Mouse (Mus musculus): ENCODE results near the gene Ccna2.
A peak's percentile ranks its signal among the peaks of the same experiment; 100 is the strongest.

Ccna2 gene

DNA sequence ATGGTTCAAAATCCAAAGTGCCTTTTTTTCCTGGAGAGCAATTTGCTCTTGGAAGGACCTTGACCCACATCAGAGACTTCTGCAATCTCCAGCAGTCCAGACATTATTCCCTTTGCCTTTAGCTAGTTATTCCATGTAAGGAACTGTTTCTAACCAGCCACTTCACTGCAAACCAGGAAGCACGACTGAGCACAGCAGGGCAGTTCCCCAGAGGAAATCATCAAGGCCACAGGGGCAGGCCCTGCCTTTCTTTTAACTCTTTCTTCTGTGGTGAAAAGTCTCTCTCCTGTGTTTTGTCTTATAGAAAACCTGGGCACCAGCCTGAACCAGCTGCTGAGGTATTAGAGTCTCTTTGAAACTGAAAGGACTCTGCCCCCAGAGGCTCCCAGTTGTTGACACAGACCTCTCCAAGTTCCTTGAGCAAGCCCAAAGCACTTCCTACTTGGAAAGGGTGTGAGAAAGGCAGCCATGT lies 38.7 kb downstream of the Ccna2 start:
- no peak for DNase-seq (ENCODE audit: low spot score in 2 of 2)

DNA sequence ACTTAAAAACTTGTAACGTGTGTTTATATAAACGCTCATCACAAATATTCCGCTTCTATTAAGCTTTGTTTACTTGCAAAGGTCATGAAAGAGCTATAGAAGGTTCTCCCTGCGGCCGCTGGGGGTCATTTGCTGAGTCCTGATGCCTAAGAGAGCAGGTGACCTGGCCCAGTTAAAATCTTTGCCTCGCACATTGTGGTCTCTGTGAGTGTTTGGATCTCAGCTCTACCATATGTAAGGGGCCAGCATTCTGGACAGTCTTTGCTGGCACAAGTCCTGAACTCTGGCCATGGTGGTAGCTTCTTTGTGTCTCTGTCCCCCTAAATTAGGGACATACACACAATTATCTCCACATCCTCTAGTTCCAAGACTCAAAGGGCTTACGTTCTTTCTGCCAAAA lies 39.2 kb downstream of the Ccna2 start:
- no peak for DNase-seq (ENCODE audit: low spot score in 2 of 2)

DNA sequence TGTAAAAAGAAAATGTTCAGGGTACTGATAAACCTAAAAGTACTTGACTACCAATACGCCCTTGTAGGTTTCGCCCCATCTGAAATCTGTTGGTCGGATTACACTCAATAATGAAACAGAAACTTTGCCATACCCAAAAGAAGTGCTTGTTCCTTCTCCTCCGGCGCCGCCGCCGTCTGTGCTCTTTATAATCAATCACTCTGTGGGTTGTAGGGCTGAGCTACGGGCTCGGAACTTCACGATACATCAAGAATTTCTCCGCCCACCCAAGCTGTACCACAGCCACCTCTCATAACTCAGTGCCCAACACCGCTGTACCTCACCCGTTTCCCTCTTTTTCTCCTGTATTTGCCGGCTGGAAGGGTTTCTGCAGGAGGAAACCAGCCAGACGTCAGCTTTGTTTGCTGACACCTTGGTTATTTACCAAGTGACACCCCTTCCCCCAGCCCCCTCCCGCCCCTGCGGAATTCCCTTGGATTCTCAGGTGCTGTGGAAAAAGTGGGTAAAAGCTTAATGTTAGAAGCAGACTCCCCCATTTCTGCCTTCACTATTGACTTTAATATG lies 39.9 kb downstream of the Ccna2 start:
- DNase-seq (ENCODE audit: low spot score in 2 of 2): no peak

DNA sequence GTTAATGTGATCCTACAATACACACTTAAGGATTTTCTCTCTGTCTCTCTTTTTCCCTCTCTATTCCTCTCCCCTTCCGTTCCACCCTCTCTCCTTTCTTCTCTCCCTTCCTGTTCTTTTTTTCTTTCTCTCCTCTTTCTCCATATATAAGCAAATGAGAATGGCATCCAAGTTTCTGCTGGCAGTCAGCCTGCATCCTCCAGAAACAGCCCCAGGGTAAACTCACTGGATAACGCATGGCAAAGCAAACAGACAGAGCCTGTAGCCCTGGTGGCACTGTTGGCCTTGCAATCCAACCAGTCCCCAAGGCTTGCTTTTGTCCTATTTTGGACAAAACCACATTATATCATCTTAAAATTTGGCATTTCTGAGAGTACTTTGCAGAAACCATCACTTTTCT lies 40.7 kb downstream of the Ccna2 start:
- no peak for DNase-seq (ENCODE audit: low spot score in 2 of 2)

DNA sequence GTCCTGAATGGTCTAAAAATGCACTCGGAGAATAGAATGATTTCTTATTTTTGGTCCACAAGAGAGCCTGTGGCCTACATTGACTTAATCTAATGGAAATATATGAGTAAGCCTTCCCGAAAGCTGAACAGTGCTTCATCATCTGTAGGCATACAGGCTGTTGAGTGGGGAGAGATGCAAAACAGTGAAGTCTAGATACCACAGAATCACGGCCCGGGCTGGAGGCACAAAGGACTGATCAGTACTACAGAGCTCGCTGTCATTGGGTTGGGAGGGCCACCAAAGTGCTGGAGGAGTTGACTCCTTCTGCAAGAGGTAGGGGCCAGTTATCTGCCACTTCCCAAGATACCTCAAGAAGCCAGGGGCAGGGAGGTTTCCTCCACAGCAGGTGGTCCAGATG lies 41.2 kb downstream of the Ccna2 start:
- DNase-seq (ENCODE audit: low spot score in 2 of 2): no peak

DNA sequence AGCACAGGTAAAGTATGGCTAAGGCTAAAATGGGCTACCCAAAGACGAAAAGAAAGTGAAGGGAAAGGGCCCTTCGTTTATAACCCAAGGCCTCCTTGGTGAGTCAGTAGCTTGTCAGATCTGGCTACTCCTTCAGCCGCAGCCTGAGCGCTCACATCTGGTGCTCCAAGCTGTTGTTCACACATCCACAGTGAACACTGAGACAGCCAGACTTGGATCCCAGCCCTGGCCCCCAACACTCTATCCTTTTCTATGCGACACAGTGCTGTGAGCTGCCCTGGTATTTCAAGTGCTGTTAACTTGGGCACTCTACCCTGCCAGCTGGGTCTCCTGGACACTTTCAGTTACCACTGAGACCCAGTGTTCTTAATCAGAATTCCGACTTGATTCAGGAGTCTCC lies 41.6 kb downstream of the Ccna2 start:
- DNase-seq (ENCODE audit: low spot score in 2 of 2): no peak

DNA sequence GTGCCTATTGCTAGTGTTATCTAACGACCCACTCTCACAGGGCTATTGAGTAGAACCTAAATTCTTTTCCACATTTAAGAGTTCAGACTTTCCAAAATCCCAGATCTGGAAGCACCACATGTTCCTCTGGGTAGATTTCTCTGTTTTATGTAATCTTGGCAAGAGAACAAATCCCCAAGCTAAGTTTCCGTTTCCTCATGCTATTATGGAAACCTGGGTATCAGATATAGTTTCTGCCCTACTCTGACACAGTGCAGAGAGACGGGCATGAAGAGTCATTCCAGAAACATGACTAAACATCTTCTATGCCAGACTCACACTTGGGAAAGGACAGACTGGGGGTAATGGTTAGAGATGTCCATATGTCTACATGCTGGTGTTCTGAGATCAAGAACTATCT lies 47.5 kb downstream of the Ccna2 start:
- DNase-seq (ENCODE audit: low spot score in 2 of 2): no peak

DNA sequence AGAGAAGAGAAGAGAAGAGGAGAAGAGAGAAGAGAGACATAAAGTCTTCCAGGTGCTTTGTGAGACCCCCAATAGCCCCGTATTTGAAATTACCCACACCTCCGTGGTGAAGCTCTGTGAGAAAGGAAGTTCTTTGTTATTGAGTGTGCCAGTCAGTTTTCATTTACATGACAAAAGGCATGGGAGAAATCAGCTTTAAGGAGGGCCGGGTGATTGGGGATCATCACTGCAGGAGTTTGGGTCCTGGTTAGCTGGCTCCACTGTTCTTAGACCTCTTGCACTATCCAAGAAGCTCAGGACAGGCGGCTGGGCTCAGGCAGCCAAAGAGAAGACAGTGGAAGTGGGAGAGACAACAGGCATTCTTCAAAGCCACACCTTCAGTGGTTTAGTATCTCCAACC lies 49.8 kb downstream of the Ccna2 start:
- DNase-seq (ENCODE audit: low spot score in 2 of 2): no peak

DNA sequence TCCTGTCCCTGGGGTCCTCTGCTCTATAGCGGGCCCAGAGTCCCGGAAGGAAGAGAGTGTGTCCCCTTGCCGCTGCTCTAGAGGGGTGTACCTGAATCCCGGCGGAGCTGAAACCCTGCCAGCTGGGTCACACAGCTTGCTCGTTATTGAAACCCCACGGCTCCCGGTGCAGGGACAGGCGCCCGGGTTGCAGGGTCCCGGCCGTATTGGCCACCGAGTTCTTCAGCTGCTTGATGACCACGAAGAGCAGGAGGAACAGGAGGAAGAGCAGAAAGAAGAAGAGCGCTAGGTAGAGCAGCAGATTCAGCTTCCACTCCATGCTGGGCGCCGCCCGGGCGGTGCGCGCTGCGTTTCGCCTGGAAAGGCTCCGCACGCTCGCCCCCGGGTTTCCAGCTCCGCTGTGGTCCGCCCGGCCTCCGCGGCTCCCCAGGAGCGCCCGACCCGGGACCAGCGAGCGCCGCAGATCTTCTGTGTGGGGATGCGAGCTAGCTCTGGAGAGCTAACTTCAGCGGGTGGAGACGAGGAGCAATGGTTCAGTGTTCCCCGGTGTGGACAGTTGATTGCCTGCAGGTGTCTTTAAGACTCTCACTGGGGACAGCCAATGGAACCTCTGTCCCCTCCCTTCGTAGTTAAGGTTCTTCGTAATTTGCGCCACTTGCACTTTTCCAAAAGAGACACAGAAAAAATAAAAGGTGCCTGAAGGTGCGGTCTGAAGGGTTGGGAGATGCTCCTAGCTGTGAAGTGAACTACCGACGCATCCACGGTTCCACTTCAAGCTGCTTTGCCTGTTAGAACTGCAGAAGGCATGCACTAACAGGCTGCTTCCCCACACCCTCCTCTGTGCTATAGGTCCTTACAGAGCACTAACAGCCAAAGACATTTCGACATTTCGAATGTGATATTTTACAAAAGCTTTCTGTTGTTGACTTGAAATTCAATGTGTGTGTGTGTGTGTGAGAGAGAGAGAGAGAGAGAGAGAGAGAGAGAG lies 50.6 kb downstream of the Ccna2 start, which contains the start of gene Gm11549:
TSS of gene Gm11549 (minus strand) at position 741 of the 988 bp plus-strand sequence.
- DNase-seq (ENCODE audit: low spot score in 2 of 2): peak in 1 of 2 experiments; percentile 14

DNA sequence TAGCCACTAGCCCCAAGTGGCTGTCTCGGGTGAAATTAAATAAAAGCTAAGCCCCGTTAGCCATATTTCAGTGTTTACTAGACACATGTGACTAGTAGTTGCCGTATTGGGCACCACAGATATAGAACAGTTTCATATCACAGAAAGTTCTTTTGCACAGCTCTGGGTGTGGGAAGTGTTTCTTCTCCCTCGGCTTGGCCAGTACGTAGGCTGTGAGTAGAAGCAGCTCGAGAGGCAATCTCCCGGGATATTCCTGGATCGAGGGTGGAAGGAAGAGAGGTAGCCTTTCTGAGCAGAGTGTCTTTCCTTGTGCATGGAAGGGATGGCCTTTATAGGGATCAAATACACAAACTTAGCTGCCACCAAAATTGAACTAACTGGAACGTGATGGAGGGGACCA lies 55.8 kb downstream of the Ccna2 start:
- no peak for DNase-seq (ENCODE audit: low spot score in 2 of 2)

Data from urinary bladder, adult 18-20 months (tissue).